Mouse (Mus musculus) left cerebral cortex, postnatal 10 days (tissue): ENCODE measurements around the gene Arhgap33. TPM values are rescaled to one million over a fixed set of nuclear protein-coding genes. Genes with fewer than 3 reads are reported as not detected.

Experiments used
- DNase-seq, 2 experiments: peaks; one replicate each; pipeline ENCODE4 v3.0.0; 2021 to 2022; ENCODE audit warnings: low spot score in 2 of 2, mixed read lengths in 1 of 2; ENCODE audit errors: extremely low spot score in 1 of 2
- intact Hi-C: fragments of 180-260 bp; cut with DNase I; formaldehyde crosslinking; loops from one replicate; pipeline ENCODE4 v1.15.1; 2025
- total RNA-seq, 2 experiments: library from RNA; stranded (reverse); gene quantifications; 2 replicates each; pipeline ENCODE4 v1.2.3; 2021

Arhgap33 gene
- total RNA-seq = 100 to 1,000 TPM; 259 to 264 TPM

GRCm38 (mm10) chr7:30534633-30535577, at the start of gene Arhgap33:
Gene Arhgap33, minus strand, starts transcription at chr7:30535060.
- peak; percentile 95 to 98 for DNase-seq
- intact Hi-C loops = loop anchor here (5.0 kb wide), 2 partner anchors 48 to 88 kb away; partner anchors contain the start of gene Aplp1

DNA sequence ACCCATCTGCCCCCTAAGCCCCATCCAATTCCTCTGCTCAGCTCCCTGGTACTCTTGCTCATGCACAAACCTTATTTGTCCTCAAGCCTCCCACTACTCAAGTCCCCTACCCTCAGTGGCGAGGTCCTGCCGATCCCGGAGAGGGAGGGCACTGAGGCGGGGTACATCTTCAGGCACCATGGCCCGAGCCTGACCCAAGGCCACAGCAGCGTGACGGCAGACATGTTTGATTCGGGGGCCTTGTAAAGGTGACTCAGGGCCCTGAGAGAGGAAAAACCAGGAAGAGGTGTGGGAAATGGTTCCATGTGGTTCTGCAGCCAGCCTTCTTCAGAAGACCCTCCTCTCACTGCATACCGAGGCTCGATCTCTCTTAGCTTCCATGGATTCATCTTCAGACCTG, 49.5 kb upstream of the Arhgap33 start:
- intact Hi-C loops = no loop called here

DNA sequence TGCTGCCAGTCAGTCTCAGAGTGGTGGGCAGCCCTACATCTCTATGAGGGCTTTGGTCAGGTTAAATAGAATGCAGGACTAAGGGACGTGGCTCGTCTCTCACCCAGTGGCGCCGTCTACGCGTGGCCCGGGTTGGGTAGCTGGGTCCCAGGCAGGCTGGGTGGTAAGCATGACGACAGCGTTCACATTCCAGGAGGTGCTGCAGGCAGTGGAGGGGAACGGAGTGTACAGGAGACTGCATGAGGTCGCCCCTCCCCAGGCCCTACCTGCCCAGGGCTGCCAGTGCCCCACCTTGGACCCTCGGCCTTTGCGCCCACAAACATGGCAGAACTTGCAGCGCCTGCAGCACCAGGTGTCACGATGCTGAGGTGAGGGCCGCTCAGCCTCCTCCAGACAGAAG, 46.7 kb upstream of the Arhgap33 start:
- no peak for DNase-seq
- intact Hi-C loops = no loop called here

More for the DNA sequence above, 49.5 kb upstream of the Arhgap33 start:
- no peak for DNase-seq

DNA sequence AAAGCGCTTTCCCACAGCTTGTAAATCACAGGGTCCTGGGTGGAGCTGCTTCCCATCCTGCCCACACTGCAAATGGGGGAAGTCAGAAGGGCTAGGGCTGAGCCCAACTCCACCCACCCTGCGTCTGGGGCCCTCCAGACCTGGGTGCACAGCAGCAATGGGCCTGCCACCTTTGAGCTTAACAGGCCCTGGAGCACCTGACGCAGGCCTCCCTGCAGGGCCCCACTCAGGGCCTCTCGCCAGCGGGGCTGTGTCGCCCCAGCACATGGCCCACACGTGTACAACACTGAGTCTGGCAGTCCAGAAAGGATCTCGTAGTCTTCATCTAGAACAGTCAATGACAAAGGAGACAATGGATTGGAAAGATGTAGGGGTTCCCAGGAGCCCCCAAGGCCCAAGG, 45.1 kb upstream of the Arhgap33 start:
- intact Hi-C loops = no loop called here

GRCm38 (mm10) chr7:30572969-30573368, 38.1 kb upstream of the Arhgap33 start:
- intact Hi-C loops = no loop called here
- DNase-seq = no peak

More for the DNA sequence above, 45.1 kb upstream of the Arhgap33 start:
- DNase-seq = no peak

GRCm38 (mm10) chr7:30572389-30572788, 37.5 kb upstream of the Arhgap33 start:
- intact Hi-C loops = no loop called here
- DNase-seq = no peak

GRCm38 (mm10) chr7:30567555-30567954, 32.7 kb upstream of the Arhgap33 start:
- intact Hi-C loops = no loop called here
- no peak for DNase-seq

- intact Hi-C loops = no loop called here
- DNase-seq = no peak
Measured at GRCm38 (mm10) chr7:30566033-30566432, 31.2 kb upstream of the Arhgap33 start.

GRCm38 (mm10) chr7:30564970-30565571, 30.2 kb upstream of the Arhgap33 start, which contains the start of gene Igflr1:
Gene Igflr1, plus strand, starts transcription at chr7:30565427.
- DNase-seq = no peak
- intact Hi-C loops = no loop called here

- no peak for DNase-seq
- intact Hi-C loops = no loop called here
Measured at GRCm38 (mm10) chr7:30563906-30564280, 29.0 kb upstream of the Arhgap33 start.

DNA sequence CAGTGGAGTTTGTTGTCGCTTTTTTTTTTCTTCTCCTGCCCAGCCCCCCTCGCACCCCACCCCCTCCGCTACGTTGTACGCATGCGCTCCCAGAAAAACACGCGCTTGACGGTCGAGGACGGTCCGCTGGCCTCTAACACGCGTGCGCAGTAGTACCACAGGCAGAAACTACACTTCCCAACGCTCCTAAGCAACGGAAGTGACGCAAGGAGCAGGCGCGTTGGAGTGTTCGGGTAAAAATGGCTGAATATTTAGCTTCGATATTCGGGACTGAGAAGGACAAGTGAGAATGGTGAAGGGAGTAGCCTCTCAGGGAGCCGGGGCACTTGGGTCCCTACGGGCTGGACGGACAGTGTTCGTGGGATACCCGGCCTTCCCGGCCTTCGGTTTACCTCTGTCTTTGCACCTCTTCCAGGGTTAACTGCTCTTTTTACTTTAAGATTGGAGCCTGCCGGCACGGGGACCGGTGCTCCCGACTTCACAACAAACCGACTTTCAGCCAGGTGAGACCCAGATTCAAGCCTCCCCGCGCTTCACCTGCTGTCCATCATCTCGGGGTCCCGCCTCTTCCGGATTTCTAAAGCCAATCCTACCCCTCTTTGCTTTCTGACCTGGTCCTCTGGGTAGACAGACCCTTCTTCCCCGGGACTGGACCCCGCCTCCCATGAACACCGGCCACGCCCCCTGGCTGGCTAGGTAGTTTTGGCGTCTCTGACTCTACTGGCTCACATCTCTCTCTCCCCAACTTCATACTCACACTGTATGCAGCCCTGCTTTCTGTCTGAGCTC, 28.5 kb upstream of the Arhgap33 start, which contains the start of the genes U2af1l4, Gm49396 and Psenen:
U2af1l4 (plus strand) TSS at position 185 of the 789 bp plus-strand sequence.
Gm49396 (plus strand) TSS at position 228 of the 789 bp plus-strand sequence.
Psenen (minus strand) TSS at position 511 of the 789 bp plus-strand sequence.
- peak; percentile 96 to 98 for DNase-seq
- intact Hi-C loops = no loop called here

- intact Hi-C loops = no loop called here
- DNase-seq = peak in 1 of 2 experiments; percentile 37
Measured at GRCm38 (mm10) chr7:30562526-30563116, 27.8 kb upstream of the Arhgap33 start.

DNA sequence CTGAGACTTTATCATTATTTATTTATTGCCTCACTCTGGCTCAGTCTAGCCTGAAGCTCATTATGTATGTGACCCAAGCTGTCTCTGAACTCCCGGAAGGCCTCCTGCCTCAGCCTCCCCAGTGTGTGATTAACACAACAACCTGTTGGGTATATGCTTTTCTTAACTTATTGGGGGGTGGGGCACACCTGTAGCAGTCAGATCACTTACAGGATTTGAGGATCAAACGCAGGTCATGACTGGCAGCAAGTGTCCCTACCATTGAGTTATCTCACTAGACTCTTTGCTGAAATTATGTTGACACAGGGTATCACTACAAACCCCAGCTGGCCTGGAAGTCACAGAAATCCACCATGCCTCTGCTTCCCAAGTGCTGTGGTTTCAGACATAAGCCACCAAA, 25.4 kb upstream of the Arhgap33 start:
- intact Hi-C loops = no loop called here
- DNase-seq = no peak

- DNase-seq = peak; percentile 98 to 99
- intact Hi-C loops = no loop called here
Measured at GRCm38 (mm10) chr7:30559443-30559954, 24.6 kb upstream of the Arhgap33 start, which contains the start of gene Lin37. Gene Lin37, minus strand, starts transcription at chr7:30559838.

DNA sequence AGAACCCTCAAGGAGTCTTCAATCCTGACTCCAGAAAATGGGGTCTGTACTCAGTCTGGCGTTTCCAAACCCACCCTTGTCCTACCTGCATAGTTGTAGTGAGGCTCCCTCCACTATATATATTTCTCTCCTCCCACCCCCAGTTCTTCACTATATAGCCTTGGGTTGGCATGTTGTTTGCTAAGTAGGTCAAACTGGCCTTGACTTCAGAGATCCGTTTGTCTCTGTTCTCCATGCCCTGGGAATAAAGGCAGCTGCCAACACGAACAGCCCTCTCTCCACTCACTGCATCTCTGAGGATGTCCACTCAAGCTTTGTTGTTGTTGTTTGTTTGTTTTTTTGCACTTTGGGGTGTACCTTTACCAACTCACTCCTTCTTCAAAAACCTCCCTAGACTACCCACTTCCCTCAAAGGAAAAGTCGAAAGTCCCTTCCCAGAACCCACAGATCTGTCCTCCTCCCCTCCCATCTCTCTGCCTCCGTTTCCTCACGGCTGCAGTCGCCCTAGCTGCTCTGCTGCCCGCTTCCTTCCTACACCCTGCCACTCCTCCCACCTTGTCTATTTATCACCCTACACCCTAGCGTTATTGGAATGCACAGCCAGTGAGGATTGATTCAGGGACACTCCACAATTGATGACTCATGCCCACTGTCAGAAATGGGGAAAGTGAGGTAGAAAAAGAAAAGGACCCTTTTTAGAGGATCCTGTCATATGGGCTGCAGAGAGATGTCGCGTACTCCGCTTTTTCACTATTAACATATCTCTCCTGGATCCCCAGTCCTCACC, 24.0 kb upstream of the Arhgap33 start:
- intact Hi-C loops = no loop called here
- no peak for DNase-seq

DNA sequence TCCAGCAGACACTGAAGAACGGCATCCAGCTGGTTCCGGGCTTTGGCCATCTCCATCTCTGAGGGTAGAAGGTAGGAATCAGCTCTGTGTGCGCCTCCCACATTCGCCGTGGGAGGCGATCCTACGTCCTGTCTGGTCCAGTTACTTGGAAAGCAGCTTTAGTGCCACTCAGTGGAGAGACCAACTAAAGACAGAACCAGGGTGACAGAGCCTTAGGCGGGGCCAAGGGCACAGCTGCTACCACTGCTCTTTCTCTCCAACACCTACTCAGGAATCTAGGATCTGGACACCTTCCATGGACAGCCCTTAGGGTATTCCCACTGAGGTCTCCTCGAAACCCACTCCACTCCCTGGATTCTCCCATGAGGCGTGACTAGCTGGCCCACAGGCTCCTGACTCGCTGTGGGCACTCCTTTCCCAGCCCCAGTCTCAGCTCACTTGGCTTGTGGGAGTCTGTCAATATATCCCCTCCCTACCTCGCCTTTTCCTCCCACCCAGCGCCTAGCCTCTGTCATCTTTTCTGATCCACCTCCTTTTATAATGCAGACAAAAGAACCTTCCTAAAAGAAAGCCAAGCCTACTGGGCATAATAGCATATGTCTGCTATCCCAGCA, 23.1 kb upstream of the Arhgap33 start:
- DNase-seq = no peak
- intact Hi-C loops = no loop called here

DNA sequence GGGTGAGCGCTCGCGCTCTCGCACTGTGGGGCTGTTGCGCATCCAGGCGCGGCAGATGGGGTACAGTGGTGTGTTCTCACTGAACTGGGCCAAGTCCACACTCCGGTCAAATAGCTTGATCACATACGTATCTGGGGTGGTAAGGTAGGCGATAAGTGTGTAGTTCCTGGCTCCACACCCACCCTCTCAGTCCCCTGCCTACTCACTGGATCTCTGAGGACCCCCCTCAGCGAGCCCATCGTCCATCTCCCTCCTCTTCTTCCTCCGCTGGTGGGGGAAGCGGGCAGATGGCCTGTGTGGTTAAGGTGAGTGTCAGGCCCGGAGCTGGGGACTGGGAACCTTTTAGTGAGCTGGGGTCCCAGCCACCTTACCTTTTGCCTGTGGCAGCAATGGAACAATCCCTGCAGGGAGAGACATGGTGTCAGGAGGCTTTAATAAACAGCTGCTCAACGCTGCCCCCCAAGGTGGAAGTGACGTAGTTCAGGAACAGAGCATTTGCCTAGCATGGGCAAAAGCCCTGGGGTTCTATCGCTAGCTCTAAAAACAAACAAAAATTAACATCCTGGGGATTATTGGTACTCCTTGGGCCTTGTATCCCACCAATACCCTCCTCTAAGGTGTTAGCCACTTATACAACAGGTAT, 22.2 kb upstream of the Arhgap33 start:
- intact Hi-C loops = no loop called here
- peak in 1 of 2 experiments; percentile 44 for DNase-seq
